Mouse (Mus musculus) liver, embryonic 14.5 days (tissue): Measurements from ENCODE around the gene Ambra1.

ENCODE experiments used
- CTCF ChIP-seq: IDR thresholded peaks from 2 replicates; pipeline ENCODE4 v1.5.1; 2016; ENCODE audit warnings: antibody characterized with exemption, low read depth, control low read depth
- EP300 ChIP-seq: IDR thresholded peaks from 2 replicates; pipeline ENCODE4 v1.6.1; 2016; ENCODE audit warnings: antibody characterized with exemption, low read depth

- TF ChIP-seq CTCF (no peak), EP300 (no peak)
These were observed 124.6 kb downstream of the Ambra1 start for GRCm38 (mm10) chr2:91854575-91854974.
